13 mouse cellular contexts compared by ENCODE assay signal in genomic region chr15:28105956-28106355, GRCm38 (mm10).
DNase-seq lines count a peak whose midpoint lies in the region; ATAC-seq and TF ChIP-seq lines count a peak whose summit lies in the region.
"Had no signal": no experiment of that assay in that cellular context is flagged by ENCODE, and none has a peak within 500 bp of the region (broad histone marks: within the 10 kb centered on the region; RNA-seq: fewer than 3 reads in every experiment).

No protein-coding gene starts in this region.

- WGBS in heart, adult 2 months: 29% methylated on average over 5 of the region's 5 CpGs
- WGBS in heart, embryonic 14.5 days: 41% methylated on average over 5 of the region's 5 CpGs
- 13% methylated on average over 5 of the region's 5 CpGs for WGBS in liver, postnatal 0 days (ENCODE audit: insufficient replicate concordance)
- 16% methylated on average over 5 of the region's 5 CpGs for WGBS in thymus, adult 2 months

- H3K4me2 ChIP-seq in heart, embryonic 14.5 days (ENCODE audit: low read length): no peak overlapping the region
- H3K4me2 ChIP-seq in liver, postnatal 0 days (ENCODE audit: low read depth, low read length): no peak overlapping the region
- H3K4me2 ChIP-seq: embryonic facial prominence, embryonic 13.5 days; lung, embryonic 15.5 days had no signal

- no peaks in the 10 kb centered on the region for H3K79me2 ChIP-seq in heart, adult 2 months (replicated peaks; ENCODE audit: control insufficient read depth, insufficient read depth, low read length)

- TF ChIP-seq POLR2A in heart, adult 2 months (IDR thresholded peaks at IDR 0.05; ENCODE audit: insufficient read depth, low read depth, low read length): no peak
- TF ChIP-seq POLR2A in thymus, adult 2 months (IDR thresholded peaks at IDR 0.05; ENCODE audit: control insufficient read depth, extremely low read depth, insufficient read depth, low read length, poor library complexity): no peak

- no peaks in the 10 kb centered on the region for H3K27me3 ChIP-seq in heart, adult 2 months (ENCODE audit: control insufficient read depth, insufficient read depth, low read length)
- no peaks in the 10 kb centered on the region for H3K27me3 ChIP-seq in heart, embryonic 14.5 days (ENCODE audit: control insufficient read depth, insufficient read depth, low read length)
- no peaks in the 10 kb centered on the region for H3K27me3 ChIP-seq in liver, postnatal 0 days (ENCODE audit: insufficient read depth, low read length)
- H3K27me3 ChIP-seq in thymus, adult 2 months (ENCODE audit: control insufficient read depth, insufficient read depth, low read length): no peaks in the 10 kb centered on the region
- H3K27me3 ChIP-seq: embryonic facial prominence, embryonic 13.5 days; lung, embryonic 15.5 days had no signal

- no peaks in the 10 kb centered on the region for H3K4me1 ChIP-seq in heart, adult 2 months (ENCODE audit: control insufficient read depth, insufficient read depth, low read length)
- H3K4me1 ChIP-seq in heart, embryonic 14.5 days (ENCODE audit: control insufficient read depth in 2 of 2, insufficient read depth in 2 of 2, low read length in 2 of 2): peaks cover 2 to 3% of the 10 kb centered on the region in 2 experiments; a peak in 1 of 4 replicates
- H3K4me1 ChIP-seq in liver, postnatal 0 days (ENCODE audit: insufficient read depth): no peaks in the 10 kb centered on the region
- no peaks in the 10 kb centered on the region for H3K4me1 ChIP-seq in thymus, adult 2 months (replicated peaks; ENCODE audit: control insufficient read depth, insufficient read depth, low read length)
- H3K4me1 ChIP-seq: embryonic facial prominence, embryonic 13.5 days; lung, embryonic 15.5 days had no signal

- H3K9ac ChIP-seq in heart, adult 2 months (ENCODE audit: low read depth, low read length): no peak overlapping the region
- H3K9ac ChIP-seq in heart, embryonic 14.5 days (ENCODE audit: low read length): no peak overlapping the region
- H3K9ac ChIP-seq in liver, postnatal 0 days (replicated peaks): no peak overlapping the region
- H3K9ac ChIP-seq: embryonic facial prominence, embryonic 13.5 days; forebrain, postnatal 0 days; lung, embryonic 15.5 days had no signal

- H3K4me3 ChIP-seq in heart, adult 2 months: no peak overlapping the region
- no peak overlapping the region for H3K4me3 ChIP-seq in heart, embryonic 14.5 days (ENCODE audit: control insufficient read depth in 1 of 2, insufficient read depth in 1 of 2, low read depth in 1 of 2, low read length in 2 of 2)
- H3K4me3 ChIP-seq in liver, postnatal 0 days (ENCODE audit: low read depth, low read length): no peak overlapping the region
- H3K4me3 ChIP-seq in thymus, adult 2 months (ENCODE audit: control insufficient read depth, insufficient read depth, low read length): no peak overlapping the region
- H3K4me3 ChIP-seq: embryonic facial prominence, embryonic 13.5 days; lung, embryonic 15.5 days had no signal

- no peak overlapping the region for H3K27ac ChIP-seq in heart, adult 2 months
- peak overlapping the region; percentile 57 to 64; a peak in 3 of 4 replicates for H3K27ac ChIP-seq in heart, embryonic 14.5 days (replicated peaks in 1 of 2; ENCODE audit: control insufficient read depth in 1 of 2, insufficient read depth in 1 of 2, low read depth in 2 of 2, low read length in 2 of 2)
- H3K27ac ChIP-seq in liver, postnatal 0 days (ENCODE audit: low read depth): no peak overlapping the region
- H3K27ac ChIP-seq in thymus, adult 2 months (ENCODE audit: control insufficient read depth, insufficient read depth, low read length): no peak overlapping the region
- H3K27ac ChIP-seq: embryonic facial prominence, embryonic 13.5 days; lung, embryonic 15.5 days had no signal

- DNase-seq in heart, adult 11 months: peak; percentile 92
- no peak for DNase-seq in heart, adult 2 months
- peak; percentile 3 for DNase-seq in adrenal gland, postnatal 25 days
- peak; percentile 17 for DNase-seq in liver, postnatal 0 days
- DNase-seq in thymus, adult 2 months: no peak
- no peak for DNase-seq in urinary bladder, postnatal 10 days (ENCODE audit: low spot score)
- no peak for DNase-seq in layer of hippocampus, adult 11-12 months (ENCODE audit: low spot score)
- DNase-seq: cerebellum, adult 9-10 months; forebrain, postnatal 0 days had no signal

- intact Hi-C loops in heart, adult 2 months (cut with DNase I): no loop called here

- H3K36me3 ChIP-seq in heart, adult 2 months (ENCODE audit: control insufficient read depth, insufficient read depth, low read length): no peaks in the 10 kb centered on the region
- H3K36me3 ChIP-seq in heart, embryonic 14.5 days (ENCODE audit: control insufficient read depth, insufficient read depth, low read length): no peaks in the 10 kb centered on the region
- H3K36me3 ChIP-seq in liver, postnatal 0 days (replicated peaks; ENCODE audit: insufficient read depth, low read length): no peaks in the 10 kb centered on the region
- no peaks in the 10 kb centered on the region for H3K36me3 ChIP-seq in thymus, adult 2 months (ENCODE audit: control insufficient read depth, insufficient read depth, low read length)
- H3K36me3 ChIP-seq: embryonic facial prominence, embryonic 13.5 days; lung, embryonic 15.5 days had no signal

- no peak for TF ChIP-seq CTCF in heart, adult 2 months (IDR thresholded peaks at IDR 0.05)
- TF ChIP-seq CTCF in liver, postnatal 0 days (IDR thresholded peaks at IDR 0.05; ENCODE audit: low read depth): no peak
- TF ChIP-seq CTCF in thymus, adult 2 months (IDR thresholded peaks at IDR 0.05; ENCODE audit: borderline replicate concordance, control insufficient read depth, extremely low read depth, insufficient read depth, low read length, poor library complexity): no peak

- H3K9me3 ChIP-seq in heart, embryonic 14.5 days (ENCODE audit: control insufficient read depth, low read length): no peaks in the 10 kb centered on the region
- H3K9me3 ChIP-seq in liver, postnatal 0 days (ENCODE audit: low read length): no peaks in the 10 kb centered on the region
- H3K9me3 ChIP-seq: embryonic facial prominence, embryonic 13.5 days; lung, embryonic 15.5 days had no signal

- ATAC-seq in heart, embryonic 14.5 days (ENCODE audit: insufficient number of reproducible peaks, insufficient read depth, low FRiP score, low read depth): peak; percentile 78
- peak; percentile 45; the same call in 1 of the 2 replicates for ATAC-seq in liver, postnatal 0 days
- ATAC-seq: forebrain, postnatal 0 days; intestine, postnatal 0 days had no signal

- TF ChIP-seq EP300 in heart, adult 2 months (IDR thresholded peaks at IDR 0.05; ENCODE audit: insufficient read depth, low read depth, low read length): no peak
- TF ChIP-seq EP300 in liver, postnatal 0 days (IDR thresholded peaks at IDR 0.05; ENCODE audit: low read depth): peak; percentile 61

Comparison
In these comparisons a context has a peak if more than half of its experiments do, and no peak if none do; other contexts are left out.
1. DNase-seq: peak in heart, adult 11 months (single experiment), adrenal gland, postnatal 25 days (single experiment) and liver, postnatal 0 days (single experiment); none in heart, adult 2 months (0 of 2), thymus, adult 2 months (single experiment), urinary bladder, postnatal 10 days (single experiment) and layer of hippocampus, adult 11-12 months (single experiment).
2. H3K27ac ChIP-seq: peak in heart, embryonic 14.5 days (2 of 2); none in heart, adult 2 months (single experiment), liver, postnatal 0 days (single experiment) and thymus, adult 2 months (single experiment).